Mouse (Mus musculus): ENCODE measurements at regions not wholly inside any gene's neighbourhood (a gene's known extent, or its start where the extent isn't known, plus 50 kb on each side); places are given as distances from the start of the nearest gene placed in this dataset.

DNA sequence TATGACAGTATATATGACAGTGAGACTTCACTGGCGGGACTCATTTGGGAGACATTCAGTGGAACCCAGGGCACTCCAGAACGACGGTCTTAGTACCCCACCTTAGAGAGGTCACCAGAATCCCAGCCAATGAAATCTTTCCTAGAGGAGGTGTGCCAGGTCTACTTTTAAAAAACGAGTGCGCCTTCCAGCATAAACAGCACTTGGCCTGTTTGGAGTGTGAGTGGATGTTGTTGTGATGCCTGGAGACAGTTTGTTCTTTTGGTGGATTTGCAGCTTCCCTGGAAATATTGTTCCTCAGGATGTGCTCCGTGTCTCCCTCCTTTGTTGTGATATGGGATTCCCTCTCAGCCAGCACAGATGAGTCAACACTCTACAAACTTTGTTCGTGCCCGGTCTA is 219.9 kb downstream of the Zfp36l1 start:
- Histone ChIP-seq H3K27me3 (ENCODE audit: control insufficient read depth, insufficient read depth, low read length) (no peaks in the 10 kb centered on the region), H3K27ac (replicated peaks) (no peak overlapping the region)

DNA sequence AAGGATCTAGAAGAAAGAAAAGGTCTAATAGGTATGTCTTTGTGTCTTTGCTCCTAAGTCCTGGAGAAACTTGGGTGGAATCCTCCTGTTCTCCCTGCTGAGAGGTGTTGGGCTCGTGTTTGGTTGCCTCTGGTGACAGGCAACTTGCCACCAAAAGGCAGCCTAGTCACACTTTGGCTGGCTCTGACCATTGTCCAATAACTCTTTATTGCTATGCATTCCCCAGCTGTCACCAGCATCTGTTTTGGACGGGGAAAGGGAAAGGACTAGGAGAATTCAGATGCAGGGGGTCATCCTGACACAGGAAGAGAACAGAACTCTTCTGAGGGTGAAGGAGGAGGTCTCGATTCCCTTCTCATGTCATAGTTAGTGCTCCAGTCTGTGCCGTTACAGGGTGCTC is 220.9 kb downstream of the Zfp36l1 start:
- Histone ChIP-seq H3K27me3 (ENCODE audit: control insufficient read depth, insufficient read depth, low read length) (no peaks in the 10 kb centered on the region), H3K9me3 (ENCODE audit: control insufficient read depth, low read length) (no peaks in the 10 kb centered on the region), H3K4me2 (replicated peaks; ENCODE audit: low read depth) (no peak overlapping the region), H3K4me3 (ENCODE audit: low read depth, low read length) (no peak overlapping the region), H3K9ac (ENCODE audit: low read length) (no peak overlapping the region), H3K36me3 (ENCODE audit: control insufficient read depth, insufficient read depth, low read length) (no peaks in the 10 kb centered on the region), H3K27ac (replicated peaks) (no peak overlapping the region), H3K4me1 (replicated peaks; ENCODE audit: control insufficient read depth, insufficient read depth) (peaks cover 13% of the 10 kb centered on the region)
- DNase-seq (ENCODE audit: low spot score) (no peak), ATAC-seq (ENCODE audit: low FRiP score, low TSS enrichment) (no peak)
- TF ChIP-seq EP300 (optimal IDR thresholded peaks at IDR 0.05), result no peak
- 64% methylated on average over 4 of the region's 4 CpGs for WGBS

More for the DNA sequence above, 219.9 kb downstream of the Zfp36l1 start:
- no peaks in the 10 kb centered on the region for H3K36me3 ChIP-seq (ENCODE audit: control insufficient read depth, insufficient read depth, low read length)
- H3K4me2 ChIP-seq (replicated peaks; ENCODE audit: low read depth), result no peak overlapping the region
- H3K9ac ChIP-seq (ENCODE audit: low read length), result no peak overlapping the region
- no peak for TF ChIP-seq CTCF (IDR thresholded peaks at IDR 0.05; ENCODE audit: low read depth)
- no peak for TF ChIP-seq EP300 (optimal IDR thresholded peaks at IDR 0.05)
- H3K9me3 ChIP-seq (ENCODE audit: control insufficient read depth, low read length), result no peaks in the 10 kb centered on the region
- H3K4me3 ChIP-seq (ENCODE audit: low read depth, low read length), result no peak overlapping the region
- ATAC-seq (ENCODE audit: low FRiP score, low TSS enrichment), result no peak
- peaks cover 11% of the 10 kb centered on the region for H3K4me1 ChIP-seq (replicated peaks; ENCODE audit: control insufficient read depth, insufficient read depth)
- WGBS, result 82% methylated on average over 8 of the region's 8 CpGs
- DNase-seq (ENCODE audit: low spot score), result no peak

DNA sequence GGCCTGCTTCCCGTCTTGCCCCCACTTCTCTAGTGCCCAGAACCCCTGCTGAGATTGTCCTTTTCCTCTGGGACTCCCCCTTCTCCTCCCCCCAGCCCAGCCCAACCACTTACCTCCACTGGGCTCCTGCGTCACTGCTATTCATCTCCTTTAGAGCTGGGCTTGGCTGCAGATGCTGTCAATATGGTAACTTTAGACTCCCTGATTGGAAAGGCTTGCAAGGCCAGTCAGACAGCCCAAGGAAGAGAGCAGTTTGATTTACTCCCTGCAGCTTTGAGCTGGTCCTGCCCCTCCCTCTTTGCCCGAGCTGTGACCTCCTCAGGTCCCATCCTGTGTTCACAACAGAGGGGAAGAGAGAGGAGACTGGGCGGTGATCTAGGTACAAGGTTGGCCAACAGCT is 221.9 kb downstream of the Zfp36l1 start:
- Histone ChIP-seq H3K4me2 (replicated peaks; ENCODE audit: low read depth) (no peak overlapping the region), H3K27me3 (ENCODE audit: control insufficient read depth, insufficient read depth, low read length) (no peaks in the 10 kb centered on the region), H3K4me3 (ENCODE audit: low read depth, low read length) (no peak overlapping the region), H3K9ac (ENCODE audit: low read length) (no peak overlapping the region), H3K27ac (replicated peaks) (no peak overlapping the region; the same call in 1 of the 2 replicates), H3K36me3 (ENCODE audit: control insufficient read depth, insufficient read depth, low read length) (no peaks in the 10 kb centered on the region), H3K4me1 (replicated peaks; ENCODE audit: control insufficient read depth, insufficient read depth) (peaks cover 8% of the 10 kb centered on the region), H3K9me3 (ENCODE audit: control insufficient read depth, low read length) (no peaks in the 10 kb centered on the region)
- TF ChIP-seq CTCF (IDR thresholded peaks at IDR 0.05; ENCODE audit: low read depth) (no peak), EP300 (optimal IDR thresholded peaks at IDR 0.05) (no peak)
- WGBS, result 27% methylated on average over 4 of the region's 4 CpGs
- ATAC-seq (ENCODE audit: low FRiP score, low TSS enrichment), result peak; percentile 79
- peak; percentile 61 for DNase-seq (ENCODE audit: low spot score)

DNA sequence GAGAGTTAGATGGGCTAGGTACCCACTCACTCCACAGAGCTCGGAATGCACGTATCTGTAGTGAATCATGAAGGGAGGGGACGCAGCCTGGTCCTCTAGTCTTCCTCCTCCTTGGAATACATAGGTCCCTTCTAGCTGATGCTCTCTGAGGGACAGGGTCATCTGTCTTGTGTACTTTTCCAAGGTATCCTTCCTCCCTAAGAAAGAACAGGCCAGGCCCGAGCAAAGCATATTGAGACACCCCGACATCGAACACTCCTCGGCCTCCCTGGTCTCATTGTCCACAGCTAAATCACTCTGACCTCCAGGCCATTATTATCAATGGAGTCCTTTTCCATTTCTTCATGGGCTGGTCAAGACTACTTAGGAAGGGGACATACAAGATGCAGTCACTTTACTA is 222.5 kb downstream of the Zfp36l1 start:
- Histone ChIP-seq H3K4me3 (ENCODE audit: low read depth, low read length) (no peak overlapping the region), H3K4me2 (replicated peaks; ENCODE audit: low read depth) (no peak overlapping the region), H3K4me1 (replicated peaks; ENCODE audit: control insufficient read depth, insufficient read depth) (peaks cover 10% of the 10 kb centered on the region), H3K9ac (ENCODE audit: low read length) (no peak overlapping the region), H3K9me3 (ENCODE audit: control insufficient read depth, low read length) (no peaks in the 10 kb centered on the region), H3K27ac (replicated peaks) (0 out of 2 replicates have a peak overlapping the region, but pooled peaks have one; percentile 56), H3K36me3 (ENCODE audit: control insufficient read depth, insufficient read depth, low read length) (no peaks in the 10 kb centered on the region), H3K27me3 (ENCODE audit: control insufficient read depth, insufficient read depth, low read length) (no peaks in the 10 kb centered on the region)
- DNase-seq (ENCODE audit: low spot score) (no peak), ATAC-seq (ENCODE audit: low FRiP score, low TSS enrichment) (no peak)
- WGBS, result 86% methylated on average over 7 of the region's 7 CpGs
- TF ChIP-seq CTCF (IDR thresholded peaks at IDR 0.05; ENCODE audit: low read depth) (no peak), EP300 (optimal IDR thresholded peaks at IDR 0.05) (no peak)

DNA sequence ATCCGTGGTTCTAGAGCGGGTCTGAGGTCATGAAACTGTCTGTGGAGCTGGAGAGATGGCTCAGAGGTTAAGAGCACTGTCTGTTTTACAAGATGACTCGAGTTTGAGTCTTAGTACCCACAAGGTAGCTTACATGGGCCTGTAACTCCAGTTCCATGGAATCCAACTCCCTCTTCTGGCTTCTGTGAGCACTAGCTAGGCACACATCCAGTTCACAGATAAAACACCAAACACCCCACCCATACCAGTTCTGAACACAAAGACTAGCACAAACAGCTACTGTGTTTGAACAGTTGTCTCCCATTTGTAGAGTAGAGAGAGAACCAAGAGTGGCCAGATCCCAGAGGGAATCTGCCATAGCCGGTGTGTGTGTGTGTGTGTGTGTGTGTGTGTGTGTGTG is 224.0 kb downstream of the Zfp36l1 start:
- DNase-seq (ENCODE audit: low spot score), result no peak
- no peak overlapping the region for H3K27ac ChIP-seq (replicated peaks)
- peaks cover 10% of the 10 kb centered on the region for H3K4me1 ChIP-seq (replicated peaks; ENCODE audit: control insufficient read depth, insufficient read depth)
- WGBS, result 79% methylated on average over 4 of the region's 4 CpGs
- H3K36me3 ChIP-seq (ENCODE audit: control insufficient read depth, insufficient read depth, low read length), result no peaks in the 10 kb centered on the region
- peak; percentile 55 for ATAC-seq (ENCODE audit: low FRiP score, low TSS enrichment)
- H3K4me3 ChIP-seq (ENCODE audit: low read depth, low read length), result no peak overlapping the region
- H3K9me3 ChIP-seq (ENCODE audit: control insufficient read depth, low read length), result no peaks in the 10 kb centered on the region
- H3K9ac ChIP-seq (ENCODE audit: low read length), result no peak overlapping the region
- no peak for TF ChIP-seq EP300 (optimal IDR thresholded peaks at IDR 0.05)
- peak; percentile 67 for TF ChIP-seq CTCF (IDR thresholded peaks at IDR 0.05; ENCODE audit: low read depth)
- H3K4me2 ChIP-seq (replicated peaks; ENCODE audit: low read depth), result no peak overlapping the region
- H3K27me3 ChIP-seq (ENCODE audit: control insufficient read depth, insufficient read depth, low read length), result no peaks in the 10 kb centered on the region

DNA sequence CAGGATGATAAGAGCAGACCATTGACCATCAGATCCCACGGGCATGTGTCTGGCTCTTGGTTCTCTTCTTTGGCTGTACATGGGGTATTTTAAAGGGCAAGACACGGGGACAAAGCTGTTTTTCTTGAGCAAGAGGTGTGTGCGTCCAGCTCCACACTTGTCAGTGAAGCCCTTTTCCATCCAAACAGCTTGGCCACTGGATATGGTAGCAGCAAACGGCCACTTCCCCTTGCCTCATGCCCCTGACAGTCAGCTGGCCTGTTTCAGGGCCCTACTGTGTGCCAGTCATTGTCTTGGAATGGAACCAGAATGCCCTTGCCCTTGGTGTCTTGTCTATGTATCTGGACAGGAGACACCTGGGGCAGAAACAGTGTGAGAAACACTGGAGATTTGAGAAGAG is 224.7 kb downstream of the Zfp36l1 start:
- Histone ChIP-seq H3K4me2 (replicated peaks; ENCODE audit: low read depth) (no peak overlapping the region), H3K4me3 (ENCODE audit: low read depth, low read length) (no peak overlapping the region), H3K4me1 (replicated peaks; ENCODE audit: control insufficient read depth, insufficient read depth) (peaks cover 10% of the 10 kb centered on the region), H3K27me3 (ENCODE audit: control insufficient read depth, insufficient read depth, low read length) (no peaks in the 10 kb centered on the region), H3K9ac (ENCODE audit: low read length) (no peak overlapping the region), H3K27ac (replicated peaks) (peak overlapping the region; percentile 58), H3K9me3 (ENCODE audit: control insufficient read depth, low read length) (no peaks in the 10 kb centered on the region), H3K36me3 (ENCODE audit: control insufficient read depth, insufficient read depth, low read length) (no peaks in the 10 kb centered on the region)
- ATAC-seq (ENCODE audit: low FRiP score, low TSS enrichment) (no peak), DNase-seq (ENCODE audit: low spot score) (no peak)
- 75% methylated on average over 4 of the region's 4 CpGs for WGBS
- TF ChIP-seq EP300 (optimal IDR thresholded peaks at IDR 0.05) (no peak), CTCF (IDR thresholded peaks at IDR 0.05; ENCODE audit: low read depth) (no peak)

All from stomach, postnatal 0 days (tissue).